Mouse (Mus musculus) mature B cell (primary cell): ENCODE measurements around the gene Rft1.

Source experiments
- in situ Hi-C: fragments of 300-500 bp; cut with MboI; formaldehyde crosslinking; loops from 2 replicates; pipeline ENCODE4 v1.14.3; 2019

Rft1 gene

GRCm38 (mm10) chr14:30630811-30631576 is 23.2 kb upstream of the Rft1 start:
- in situ Hi-C loops = no loop called here

- in situ Hi-C loops = no loop called here
Observed at GRCm38 (mm10) chr14:30631834-30632233, 22.3 kb upstream of the Rft1 start.

- in situ Hi-C loops = no loop called here
Observed at GRCm38 (mm10) chr14:30633708-30634107, 20.5 kb upstream of the Rft1 start.

DNA sequence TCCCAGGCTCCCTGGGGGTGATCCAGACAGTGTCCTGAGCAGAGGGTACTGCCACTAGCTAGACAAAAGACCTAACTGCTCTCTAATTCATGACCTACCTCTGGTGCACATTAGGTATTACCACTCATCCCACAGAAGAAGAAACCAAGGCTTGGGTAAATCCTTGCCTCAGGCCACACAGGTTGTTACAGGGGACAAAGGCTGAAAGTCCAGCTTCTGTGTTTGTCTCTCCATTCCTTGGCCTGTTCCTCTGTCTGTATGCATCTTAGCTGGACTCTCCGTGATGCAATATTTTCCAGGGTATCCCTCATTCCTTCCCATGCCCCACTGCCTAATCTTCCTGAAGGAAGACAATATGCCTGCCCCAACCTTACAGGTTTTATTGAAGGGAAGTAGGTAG is 19.7 kb upstream of the Rft1 start:
- in situ Hi-C loops = no loop called here

- in situ Hi-C loops = no loop called here
Observed at GRCm38 (mm10) chr14:30635219-30635910, 18.8 kb upstream of the Rft1 start.

- in situ Hi-C loops = no loop called here
Observed at GRCm38 (mm10) chr14:30636499-30636898, 17.7 kb upstream of the Rft1 start.

- in situ Hi-C loops = no loop called here
Observed at GRCm38 (mm10) chr14:30637087-30637486, 17.1 kb upstream of the Rft1 start.

- in situ Hi-C loops = no loop called here
Observed at GRCm38 (mm10) chr14:30638009-30638408, 16.2 kb upstream of the Rft1 start.

- in situ Hi-C loops = no loop called here
Observed at GRCm38 (mm10) chr14:30638686-30639085, 15.5 kb upstream of the Rft1 start.

GRCm38 (mm10) chr14:30641748-30642147 is 12.4 kb upstream of the Rft1 start:
- in situ Hi-C loops = no loop called here

DNA sequence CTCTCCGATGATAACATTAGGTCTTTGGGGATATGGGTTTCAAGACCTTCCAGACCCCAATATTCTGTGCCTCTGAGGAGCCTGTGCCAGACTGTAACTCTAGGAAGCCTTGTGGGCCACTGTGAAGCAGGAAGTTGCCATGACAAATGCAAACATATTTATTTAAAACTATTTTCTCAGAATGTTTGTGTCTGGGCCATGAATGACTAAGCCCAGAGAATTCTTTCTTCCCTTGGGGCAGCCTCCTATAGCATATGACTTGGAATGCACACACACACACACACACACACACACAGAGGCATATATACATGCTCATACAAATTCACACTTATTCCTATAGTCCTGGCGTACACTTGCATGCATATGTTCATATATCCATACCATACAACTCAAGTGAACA is 10.1 kb upstream of the Rft1 start:
- in situ Hi-C loops = no loop called here

DNA sequence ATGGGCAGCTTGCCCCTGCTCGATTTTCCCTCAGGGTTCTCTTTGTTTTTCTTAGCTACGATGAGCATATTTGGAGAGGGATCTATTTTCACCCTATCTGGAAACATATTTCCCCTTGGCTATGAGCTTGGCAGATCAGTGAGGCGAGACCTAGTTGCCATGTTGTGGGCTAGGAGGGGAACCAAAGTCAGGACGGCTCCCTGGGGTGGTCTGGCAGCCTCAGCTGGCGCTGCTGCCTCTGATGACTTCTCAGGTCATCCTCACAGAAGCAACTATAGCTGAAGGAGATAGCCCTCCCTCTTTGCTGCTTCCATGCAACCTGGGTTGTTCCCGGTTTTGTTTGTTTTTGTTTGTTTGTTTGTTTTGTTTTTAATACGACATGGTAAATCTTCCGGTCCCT is 9.1 kb upstream of the Rft1 start:
- in situ Hi-C loops = no loop called here

DNA sequence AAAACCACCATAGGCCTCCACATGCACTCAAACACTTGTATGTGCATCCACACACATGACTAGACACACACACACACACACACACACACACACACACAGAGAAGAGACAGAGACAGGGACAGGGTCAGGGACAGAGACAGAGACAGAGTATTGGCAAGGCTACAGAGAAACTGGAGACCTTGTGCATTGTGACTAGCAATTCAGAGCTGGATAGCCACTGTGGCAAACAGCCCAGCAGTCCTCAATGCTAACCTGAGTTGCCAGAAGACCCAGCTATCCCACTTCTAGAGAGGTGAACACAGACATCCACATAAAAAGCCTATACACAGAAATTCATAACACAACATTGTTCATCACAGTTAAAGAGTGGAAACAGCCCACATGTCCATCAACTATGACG is 7.7 kb upstream of the Rft1 start:
- in situ Hi-C loops = no loop called here

DNA sequence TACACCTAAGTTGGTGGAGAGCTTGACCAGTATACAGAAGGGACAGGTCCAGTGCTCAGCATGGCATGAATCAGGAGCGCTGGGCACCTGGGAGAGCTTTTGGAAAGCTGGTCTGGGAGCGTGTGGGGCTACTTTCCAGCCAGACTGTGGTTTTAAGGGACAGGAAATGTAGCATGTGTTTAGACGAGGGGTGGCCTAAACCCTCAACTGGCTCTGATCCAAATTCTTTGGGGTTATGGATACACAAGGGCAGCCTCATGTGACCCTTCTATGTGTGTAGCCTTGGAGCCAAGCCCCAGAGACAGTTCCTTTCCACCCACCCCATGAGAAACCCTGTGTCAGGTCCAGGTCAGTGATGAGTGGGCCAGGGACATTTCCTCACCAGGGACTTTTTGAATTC is 5.7 kb upstream of the Rft1 start:
- in situ Hi-C loops = no loop called here

- in situ Hi-C loops = no loop called here
Observed at GRCm38 (mm10) chr14:30649745-30650144, 4.4 kb upstream of the Rft1 start.

GRCm38 (mm10) chr14:30650969-30651368 is 3.2 kb upstream of the Rft1 start:
- in situ Hi-C loops = no loop called here

DNA sequence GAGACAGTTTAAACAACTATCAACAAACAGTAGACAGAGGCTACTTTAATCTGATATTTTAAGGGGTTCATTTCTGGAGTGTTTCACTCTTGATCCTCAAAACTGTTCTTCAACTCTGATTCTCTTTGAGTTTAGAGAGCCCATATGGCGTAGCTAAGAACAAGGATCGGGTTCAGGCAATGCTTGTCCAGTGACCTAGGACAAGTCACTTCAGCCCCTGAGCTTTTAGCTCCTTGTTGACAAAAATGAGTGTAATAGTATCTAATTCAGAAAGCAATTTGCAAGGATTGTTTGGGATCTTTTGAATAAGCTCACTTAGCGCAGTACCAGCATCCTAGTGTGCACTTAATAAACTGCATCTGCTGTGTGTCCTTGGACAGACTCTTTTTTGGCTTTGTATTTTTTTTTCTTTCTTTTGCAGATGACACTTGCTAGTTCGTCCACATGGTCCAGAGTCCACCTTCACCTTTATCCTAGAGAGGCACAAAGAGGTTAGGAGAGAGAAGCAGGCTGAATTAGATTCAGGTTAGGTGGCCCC is 600 bp downstream of the Rft1 start:
- in situ Hi-C loops = no loop called here

- in situ Hi-C loops = no loop called here
Observed at GRCm38 (mm10) chr14:30655531-30655930, 1.4 kb downstream of the Rft1 start.

GRCm38 (mm10) chr14:30666061-30666460 is 11.9 kb downstream of the Rft1 start:
- in situ Hi-C loops = no loop called here

DNA sequence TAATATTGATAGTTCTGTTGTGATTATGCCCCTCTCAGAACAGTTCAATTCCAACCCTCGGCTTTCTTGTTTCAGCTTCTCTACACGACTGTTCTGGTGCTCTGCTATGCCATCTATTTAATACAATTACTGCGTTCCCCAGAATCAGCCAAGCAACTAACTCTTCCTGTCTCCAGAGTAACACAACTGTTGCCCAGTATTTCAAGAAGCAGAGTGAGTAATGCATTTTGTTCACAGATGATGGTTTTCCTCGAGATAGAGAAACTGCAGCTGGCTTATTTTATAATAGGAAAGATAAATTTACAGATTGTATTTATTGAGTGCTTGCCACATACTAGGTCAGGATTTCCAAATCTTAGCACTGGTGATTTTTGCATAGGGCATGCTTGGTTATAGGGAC is 12.4 kb downstream of the Rft1 start:
- in situ Hi-C loops = no loop called here

DNA sequence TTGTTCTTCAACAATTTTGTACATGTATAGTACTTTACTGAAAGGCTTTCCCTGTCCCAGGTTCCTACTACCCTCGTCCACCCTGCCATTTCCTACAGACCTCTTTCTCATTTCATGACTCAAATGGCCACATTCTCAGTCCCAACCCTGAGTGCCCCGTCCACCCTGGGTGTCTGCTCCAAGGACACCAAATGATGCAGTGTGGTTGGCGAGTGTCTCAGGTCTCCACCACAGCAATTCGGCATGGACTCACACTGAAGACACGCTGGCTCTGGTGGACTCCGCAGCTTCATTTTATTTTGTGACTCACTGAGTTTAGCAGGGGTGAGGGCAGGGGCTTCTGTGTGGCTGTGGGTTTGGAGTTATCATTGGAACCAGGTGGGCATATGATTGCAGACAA is 16.0 kb downstream of the Rft1 start:
- in situ Hi-C loops = loop anchor here (5.0 kb wide), 1 partner anchor 83 kb away; no protein-coding TSS in a partner anchor

GRCm38 (mm10) chr14:30671095-30671985 is 17.2 kb downstream of the Rft1 start:
- in situ Hi-C loops = loop anchor here (5.0 kb wide), 1 partner anchor 84 kb away; no protein-coding TSS in a partner anchor
